ENCODE assay signal across 1 mouse cellular context in the genomic region with DNA sequence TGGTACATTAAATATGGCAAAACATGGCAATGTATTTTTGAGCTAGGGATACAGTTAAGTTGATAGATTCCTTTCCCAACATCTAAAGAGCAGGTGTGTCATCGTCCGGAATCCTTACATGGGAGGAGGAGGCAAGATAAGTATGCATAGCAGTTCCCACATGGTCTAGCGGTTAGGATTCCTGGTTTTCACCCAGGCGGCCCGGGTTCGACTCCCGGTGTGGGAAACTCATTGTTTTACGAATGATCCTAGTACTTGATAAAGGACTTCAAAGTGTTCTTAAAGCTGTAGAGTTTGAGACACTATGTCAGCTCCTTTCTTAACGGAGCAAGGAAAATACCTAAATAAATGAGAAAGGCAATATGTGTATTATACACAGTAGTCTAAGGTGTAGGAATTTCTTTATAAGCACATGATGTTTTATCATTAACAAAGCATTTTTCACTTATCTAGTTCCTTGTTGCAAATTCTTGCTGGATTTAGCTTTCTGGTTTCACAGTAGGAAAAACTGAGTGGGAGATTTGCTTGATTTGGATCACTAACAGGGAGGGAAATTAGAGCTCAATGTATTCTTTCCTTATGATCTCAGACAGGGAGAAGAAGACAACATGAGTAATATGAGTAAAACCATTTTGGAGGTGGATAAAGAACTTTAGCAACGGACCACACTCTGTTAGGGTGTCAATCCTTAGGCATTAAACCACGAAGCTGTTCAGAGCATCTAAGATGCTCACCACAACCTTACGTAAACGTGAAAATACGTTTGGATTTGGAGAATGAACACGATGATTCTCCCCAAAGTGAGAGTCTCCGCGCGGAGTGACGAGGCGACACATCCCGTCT.
A peak's percentile ranks its signal among the peaks of the same experiment; 100 is the strongest.
TF ChIP-seq lines count a peak whose summit lies in the region.

No protein-coding gene starts in this region.

TF ChIP-seq in MEL, 35 proteins besides CTCF, POLR2A, EP300 and RAD21 (continued from another document):
- no peak for TF ChIP-seq CHD1 (IDR thresholded peaks at IDR 0.05; ENCODE audit: low read depth, low read length)
- TF ChIP-seq UBTF (IDR thresholded peaks at IDR 0.05; ENCODE audit: borderline replicate concordance, insufficient read depth, low read depth, low read length) = 0 out of 2 replicates have a peak, but pooled peaks have one; percentile 9
- TF ChIP-seq NELFE (IDR thresholded peaks at IDR 0.05; ENCODE audit: low read depth, low read length) = no peak
- peak; percentile 4; the same call in 1 of the 2 replicates for TF ChIP-seq TAL1 (IDR thresholded peaks at IDR 0.05; ENCODE audit: low read length)
- no peak for TF ChIP-seq POLR2AphosphoS5 (IDR thresholded peaks at IDR 0.05; ENCODE audit: borderline replicate concordance, low read depth, low read length)
- TF ChIP-seq POLR2AphosphoS2 (IDR thresholded peaks at IDR 0.05; ENCODE audit: low read length) = no peak
- TF ChIP-seq ETS1 (IDR thresholded peaks at IDR 0.05; ENCODE audit: low read depth, low read length) = no peak
- peak; percentile 80 for TF ChIP-seq GATA1 (IDR thresholded peaks at IDR 0.05; ENCODE audit: low read depth, low read length)
